Mouse (Mus musculus): ENCODE results near the gene Tex37. TPM values are rescaled to one million over a fixed set of nuclear protein-coding genes. Genes with fewer than 3 reads are reported as not detected.

Tex37 gene
- polyA plus RNA-seq, 1 experiment from 2014 or later, result not detected

GRCm38 (mm10) chr6:70955291-70955800, 36.6 kb upstream of the Tex37 start:
- H3K4me3 ChIP-seq (replicated peaks; ENCODE audit: low read length), result no peak overlapping the region
- WGBS, result 5% methylated on average over 14 of the region's 14 CpGs

GRCm38 (mm10) chr6:70954040-70954439, 35.3 kb upstream of the Tex37 start:
- Histone ChIP-seq H3K9ac (replicated peaks; ENCODE audit: low read depth, low read length) (no peak overlapping the region), H3K4me3 (replicated peaks; ENCODE audit: low read length) (no peak overlapping the region), H3K27me3 (replicated peaks; ENCODE audit: control insufficient read depth, insufficient read depth, low read length) (peaks cover 53% of the 10 kb centered on the region), H3K36me3 (ENCODE audit: control insufficient read depth, insufficient read depth) (no peaks in the 10 kb centered on the region), H3K4me1 (replicated peaks; ENCODE audit: control insufficient read depth, insufficient read depth, low read length) (peaks cover 12% of the 10 kb centered on the region), H3K4me2 (ENCODE audit: low read length) (no peak overlapping the region), H3K9me3 (ENCODE audit: control insufficient read depth, low read length) (no peaks in the 10 kb centered on the region), H3K27ac (ENCODE audit: low read length) (no peak overlapping the region)
- 9% methylated on average over 6 of the region's 6 CpGs for WGBS
- ATAC-seq, result no peak

More at GRCm38 (mm10) chr6:70955291-70955800, 36.6 kb upstream of the Tex37 start:
- Histone ChIP-seq H3K36me3 (ENCODE audit: control insufficient read depth, insufficient read depth) (no peaks in the 10 kb centered on the region), H3K27ac (ENCODE audit: low read length) (no peak overlapping the region), H3K27me3 (replicated peaks; ENCODE audit: control insufficient read depth, insufficient read depth, low read length) (peaks cover 53% of the 10 kb centered on the region), H3K9me3 (ENCODE audit: control insufficient read depth, low read length) (no peaks in the 10 kb centered on the region), H3K4me2 (ENCODE audit: low read length) (no peak overlapping the region), H3K9ac (replicated peaks; ENCODE audit: low read depth, low read length) (no peak overlapping the region), H3K4me1 (replicated peaks; ENCODE audit: control insufficient read depth, insufficient read depth, low read length) (peaks cover 12% of the 10 kb centered on the region)
- ATAC-seq, result no peak

DNA sequence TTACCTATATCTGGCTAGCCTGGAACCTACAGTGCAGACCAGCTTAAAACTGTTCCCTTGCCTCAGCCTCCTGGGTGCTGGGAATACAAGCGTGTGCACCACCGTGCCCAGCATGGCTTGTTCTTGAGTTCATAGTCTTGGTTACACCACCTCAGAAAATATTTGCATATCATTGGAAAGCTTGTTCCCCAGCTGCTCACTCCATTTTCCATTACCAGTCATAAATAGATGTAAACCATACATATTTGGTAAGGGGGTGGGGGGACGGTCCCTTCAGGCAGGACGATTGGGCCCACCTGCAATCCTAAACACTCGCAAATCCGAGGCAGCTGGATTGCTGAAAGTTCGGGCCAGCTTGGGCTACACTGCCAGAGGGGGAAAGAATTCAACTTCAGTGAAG, 34.5 kb upstream of the Tex37 start:
- no peaks in the 10 kb centered on the region for H3K36me3 ChIP-seq (ENCODE audit: control insufficient read depth, insufficient read depth)
- H3K9ac ChIP-seq (replicated peaks; ENCODE audit: low read depth, low read length), result no peak overlapping the region
- H3K4me2 ChIP-seq (ENCODE audit: low read length), result no peak overlapping the region
- peaks cover 12% of the 10 kb centered on the region for H3K4me1 ChIP-seq (replicated peaks; ENCODE audit: control insufficient read depth, insufficient read depth, low read length)
- H3K9me3 ChIP-seq (ENCODE audit: control insufficient read depth, low read length), result no peaks in the 10 kb centered on the region
- ATAC-seq, result no peak
- no peak overlapping the region for H3K4me3 ChIP-seq (replicated peaks; ENCODE audit: low read length)
- 79% methylated on average over 7 of the region's 7 CpGs for WGBS
- peaks cover 47% of the 10 kb centered on the region for H3K27me3 ChIP-seq (replicated peaks; ENCODE audit: control insufficient read depth, insufficient read depth, low read length)
- H3K27ac ChIP-seq (ENCODE audit: low read length), result no peak overlapping the region

GRCm38 (mm10) chr6:70931801-70932200, 13.1 kb upstream of the Tex37 start:
- no peaks in the 10 kb centered on the region for H3K9me3 ChIP-seq (ENCODE audit: control insufficient read depth, low read length)
- H3K4me2 ChIP-seq (ENCODE audit: low read length), result no peak overlapping the region
- ATAC-seq, result no peak
- no peaks in the 10 kb centered on the region for H3K4me1 ChIP-seq (replicated peaks; ENCODE audit: control insufficient read depth, insufficient read depth, low read length)
- no peak overlapping the region for H3K27ac ChIP-seq (ENCODE audit: low read length)
- no peaks in the 10 kb centered on the region for H3K36me3 ChIP-seq (ENCODE audit: control insufficient read depth, insufficient read depth)
- 90% methylated on average over 2 of the region's 2 CpGs for WGBS
- H3K4me3 ChIP-seq (replicated peaks; ENCODE audit: low read length), result no peak overlapping the region
- no peak overlapping the region for H3K9ac ChIP-seq (replicated peaks; ENCODE audit: low read depth, low read length)
- no peaks in the 10 kb centered on the region for H3K27me3 ChIP-seq (replicated peaks; ENCODE audit: control insufficient read depth, insufficient read depth, low read length)

DNA sequence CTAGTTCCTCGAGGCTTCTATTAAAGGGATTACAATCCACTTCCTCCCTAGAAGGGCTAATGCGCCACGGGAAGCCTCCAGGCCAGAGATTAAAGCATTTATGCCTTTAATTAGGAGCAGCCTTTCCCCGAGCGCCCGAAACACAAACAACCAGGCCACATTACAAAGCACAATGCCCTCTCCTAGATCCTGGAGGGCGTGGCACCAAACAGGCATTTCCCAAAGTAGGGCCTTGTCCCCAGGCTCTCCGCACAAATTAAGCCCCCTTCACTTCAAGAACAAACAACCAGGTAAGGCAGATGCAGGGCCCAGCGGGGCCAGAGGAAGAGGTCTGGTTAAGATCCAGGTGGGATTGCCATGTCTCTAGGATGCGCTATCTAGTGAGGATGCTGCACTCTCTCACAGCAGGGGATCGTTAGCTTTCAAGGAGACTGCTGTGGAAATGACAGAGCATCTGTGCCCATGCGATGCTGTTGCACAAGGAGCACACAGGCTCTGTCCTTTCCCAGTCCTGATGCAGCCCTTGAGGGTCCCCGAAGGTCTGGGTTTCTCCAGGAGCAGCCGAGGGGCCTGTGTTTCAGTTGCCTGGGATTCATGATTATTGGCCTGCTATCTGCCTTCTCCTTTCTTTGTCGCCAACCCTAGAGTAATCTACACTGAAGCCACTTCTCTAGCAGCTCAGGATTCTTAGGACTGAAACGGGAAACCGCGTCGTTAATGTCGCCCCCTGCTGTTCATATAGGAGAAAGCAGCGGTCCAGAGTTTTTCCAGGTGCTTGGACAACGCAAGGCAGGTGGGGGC, 2.7 kb upstream of the Tex37 start:
- Histone ChIP-seq H3K27ac (ENCODE audit: low read length) (peak overlapping the region; percentile 39; the same call in 1 of the 2 replicates), H3K36me3 (ENCODE audit: control insufficient read depth, insufficient read depth) (no peaks in the 10 kb centered on the region), H3K9me3 (ENCODE audit: control insufficient read depth, low read length) (no peaks in the 10 kb centered on the region), H3K9ac (replicated peaks; ENCODE audit: low read depth, low read length) (peak overlapping the region; percentile 59), H3K4me2 (ENCODE audit: low read length) (peak overlapping the region; percentile 52), H3K4me1 (replicated peaks; ENCODE audit: control insufficient read depth, insufficient read depth, low read length) (peaks cover 9% of the 10 kb centered on the region), H3K4me3 (replicated peaks; ENCODE audit: low read length) (0 out of 2 replicates have a peak overlapping the region, but pooled peaks have one; percentile 19), H3K27me3 (replicated peaks; ENCODE audit: control insufficient read depth, insufficient read depth, low read length) (no peaks in the 10 kb centered on the region)
- ATAC-seq, result peak; percentile 82
- 2% methylated on average over 22 of the region's 22 CpGs for WGBS

DNA sequence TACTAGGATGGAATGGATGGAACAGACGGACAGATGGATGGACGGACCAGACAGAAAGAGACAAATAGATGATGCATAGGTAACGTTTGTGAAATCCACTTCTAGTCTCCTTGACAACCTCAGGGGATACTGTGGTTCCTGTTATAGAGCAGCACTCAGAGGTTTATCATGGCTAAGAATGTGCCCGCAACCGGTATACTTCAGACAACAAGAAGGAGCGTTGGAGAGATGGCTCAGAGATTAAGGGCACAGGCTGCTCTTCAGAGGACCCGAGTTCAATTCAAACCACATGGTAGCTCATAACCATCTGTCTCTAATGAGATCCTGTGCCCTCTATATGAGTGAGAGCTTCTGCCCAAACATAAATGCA, 6.3 kb downstream of the Tex37 start:
- peak overlapping the region; percentile 24 for H3K4me3 ChIP-seq (replicated peaks; ENCODE audit: low read length)
- no peaks in the 10 kb centered on the region for H3K27me3 ChIP-seq (replicated peaks; ENCODE audit: control insufficient read depth, insufficient read depth, low read length)
- H3K9me3 ChIP-seq (ENCODE audit: control insufficient read depth, low read length), result no peaks in the 10 kb centered on the region
- H3K4me1 ChIP-seq (replicated peaks; ENCODE audit: control insufficient read depth, insufficient read depth, low read length), result peaks cover 7% of the 10 kb centered on the region
- WGBS, result 63% methylated on average over 7 of the region's 7 CpGs
- H3K27ac ChIP-seq (ENCODE audit: low read length), result no peak overlapping the region
- ATAC-seq, result peak; percentile 47
- peak overlapping the region; percentile 46 for H3K4me2 ChIP-seq (ENCODE audit: low read length)
- H3K9ac ChIP-seq (replicated peaks; ENCODE audit: low read depth, low read length), result no peak overlapping the region
- no peaks in the 10 kb centered on the region for H3K36me3 ChIP-seq (ENCODE audit: control insufficient read depth, insufficient read depth)

DNA sequence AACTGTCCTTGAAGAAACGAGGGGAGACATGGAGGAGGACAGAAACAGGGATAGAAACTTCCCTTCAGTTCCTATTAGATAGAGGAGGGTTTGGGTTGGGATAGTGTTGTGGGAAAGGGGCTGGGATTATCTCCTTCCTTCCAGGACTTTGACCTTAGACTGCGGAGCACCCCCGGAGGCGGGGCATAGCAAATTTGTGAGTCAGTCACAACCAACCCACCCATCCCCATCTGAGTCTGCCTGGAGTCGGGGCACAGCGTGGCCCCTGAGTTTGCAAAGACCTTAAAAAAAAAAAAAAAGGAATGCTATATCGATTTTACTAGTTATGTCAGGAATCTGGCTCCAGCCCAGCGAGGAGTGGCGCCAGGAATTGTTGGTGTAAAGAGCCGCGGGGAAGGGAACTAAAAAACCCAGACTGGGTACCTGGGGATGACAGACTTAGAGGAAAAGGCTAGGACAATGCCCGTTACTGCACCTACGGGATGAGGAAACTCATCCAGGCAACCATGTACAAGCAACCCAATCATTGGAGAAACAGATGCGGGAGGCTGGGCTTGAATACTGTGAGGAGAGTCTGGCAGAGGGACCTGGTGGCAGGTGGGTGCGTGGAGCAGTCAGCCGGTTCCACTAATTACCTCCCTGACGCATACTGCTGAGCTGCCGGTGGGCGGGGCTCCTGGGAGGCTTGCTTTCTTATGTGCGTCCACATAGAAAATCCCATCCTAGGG, 6.9 kb downstream of the Tex37 start:
- no peak overlapping the region for H3K9ac ChIP-seq (replicated peaks; ENCODE audit: low read depth, low read length)

GRCm38 (mm10) chr6:70910285-70910684, 8.4 kb downstream of the Tex37 start:
- Histone ChIP-seq H3K9me3 (ENCODE audit: control insufficient read depth, low read length) (no peaks in the 10 kb centered on the region), H3K4me1 (replicated peaks; ENCODE audit: control insufficient read depth, insufficient read depth, low read length) (peaks cover 7% of the 10 kb centered on the region), H3K4me2 (ENCODE audit: low read length) (no peak overlapping the region), H3K4me3 (replicated peaks; ENCODE audit: low read length) (no peak overlapping the region), H3K27me3 (replicated peaks; ENCODE audit: control insufficient read depth, insufficient read depth, low read length) (no peaks in the 10 kb centered on the region), H3K27ac (ENCODE audit: low read length) (no peak overlapping the region), H3K9ac (replicated peaks; ENCODE audit: low read depth, low read length) (no peak overlapping the region), H3K36me3 (ENCODE audit: control insufficient read depth, insufficient read depth) (peaks cover 7% of the 10 kb centered on the region)
- ATAC-seq, result no peak
- WGBS, result 73% methylated on average over 4 of the region's 4 CpGs

More for the DNA sequence above, 6.9 kb downstream of the Tex37 start:
- WGBS, result 9% methylated on average over 20 of the region's 20 CpGs
- Histone ChIP-seq H3K4me1 (replicated peaks; ENCODE audit: control insufficient read depth, insufficient read depth, low read length) (peaks cover 7% of the 10 kb centered on the region), H3K27me3 (replicated peaks; ENCODE audit: control insufficient read depth, insufficient read depth, low read length) (no peaks in the 10 kb centered on the region), H3K4me3 (replicated peaks; ENCODE audit: low read length) (peak overlapping the region; percentile 24), H3K36me3 (ENCODE audit: control insufficient read depth, insufficient read depth) (peaks cover under 1% of the 10 kb centered on the region; the same call in 1 of the 2 replicates), H3K4me2 (ENCODE audit: low read length) (peak overlapping the region; percentile 46), H3K27ac (ENCODE audit: low read length) (no peak overlapping the region), H3K9me3 (ENCODE audit: control insufficient read depth, low read length) (no peaks in the 10 kb centered on the region)
- ATAC-seq, result peak; percentile 89

GRCm38 (mm10) chr6:70909572-70909971, 9.2 kb downstream of the Tex37 start:
- no peak overlapping the region for H3K27ac ChIP-seq (ENCODE audit: low read length)
- no peaks in the 10 kb centered on the region for H3K9me3 ChIP-seq (ENCODE audit: control insufficient read depth, low read length)
- H3K4me3 ChIP-seq (replicated peaks; ENCODE audit: low read length), result no peak overlapping the region
- no peaks in the 10 kb centered on the region for H3K27me3 ChIP-seq (replicated peaks; ENCODE audit: control insufficient read depth, insufficient read depth, low read length)
- no peak overlapping the region for H3K4me2 ChIP-seq (ENCODE audit: low read length)
- peaks cover 9% of the 10 kb centered on the region for H3K36me3 ChIP-seq (ENCODE audit: control insufficient read depth, insufficient read depth)
- 95% methylated on average over 7 of the region's 7 CpGs for WGBS
- no peak overlapping the region for H3K9ac ChIP-seq (replicated peaks; ENCODE audit: low read depth, low read length)
- peaks cover 7% of the 10 kb centered on the region for H3K4me1 ChIP-seq (replicated peaks; ENCODE audit: control insufficient read depth, insufficient read depth, low read length)
- no peak for ATAC-seq
